Comparison of ENCODE assay signal across 19 mouse cellular contexts in genomic region chr17:86060911-86061310, GRCm38 (mm10).
DNase-seq lines count a peak whose midpoint lies in the region; TF ChIP-seq lines count a peak whose summit lies in the region.
"Had no signal": no experiment of that assay in that cellular context is flagged by ENCODE, and none has a peak within 500 bp of the region (broad histone marks: within the 10 kb centered on the region; RNA-seq: fewer than 3 reads in every experiment).

No protein-coding gene starts in this region.

- no peak overlapping the region for H3K4me3 ChIP-seq in CH12.LX (replicated peaks in 1 of 3; ENCODE audit: low read depth in 2 of 3, low read length in 2 of 3, poor library complexity in 1 of 3)
- H3K4me3 ChIP-seq: embryonic facial prominence, embryonic 13.5 days; embryonic facial prominence, embryonic 15.5 days; erythroblast, embryonic 14.5 days; forebrain, embryonic 10.5 days; forebrain, embryonic 12.5 days had no signal

- H3K27me3 ChIP-seq in CH12.LX (replicated peaks): no peaks in the 10 kb centered on the region
- H3K27me3 ChIP-seq: embryonic facial prominence, embryonic 13.5 days; embryonic facial prominence, embryonic 15.5 days; forebrain, embryonic 12.5 days had no signal

- peak; percentile 47; the same call in 1 of the 2 replicates for TF ChIP-seq EP300 in CH12.LX (IDR thresholded peaks at IDR 0.05; ENCODE audit: low read length)

- DNase-seq in CH12.LX (ENCODE audit: extremely low read depth): peak; percentile 48
- peak; percentile 61 for DNase-seq in MEL-GATA-1-ER (ENCODE audit: extremely low read depth, low read depth)
- DNase-seq in adrenal gland, adult (ENCODE audit: inconsistent age in 2 of 2, low spot score in 1 of 2): no peak
- DNase-seq in adrenal gland, postnatal 14 days: no peak
- no peak for DNase-seq in heart, adult 11 months
- DNase-seq: adrenal gland, adult 8-10 months; adrenal gland, postnatal 25 days; B cell, adult 2 months; cerebellum, adult 11 months; cerebellum, adult 18-20 months; cerebellum, adult 8-10 months; cerebellum, adult 9-11 months; cerebellum, postnatal 36 days; embryo, embryonic 11 days had no signal

- H3K9ac ChIP-seq in CH12.LX (ENCODE audit: insufficient read depth, low read depth): no peak overlapping the region
- H3K9ac ChIP-seq: embryonic facial prominence, embryonic 13.5 days; embryonic facial prominence, embryonic 15.5 days; forebrain, embryonic 12.5 days had no signal

- no peaks in the 10 kb centered on the region for H3K9me3 ChIP-seq in CH12.LX (replicated peaks; ENCODE audit: low read length)
- H3K9me3 ChIP-seq: embryonic facial prominence, embryonic 15.5 days had no signal

- no peak for TF ChIP-seq POLR2A in CH12.LX (IDR thresholded peaks at IDR 0.05; ENCODE audit: low read depth, low read length)

- peaks cover 8 to 64% of the 10 kb centered on the region in 2 experiments for H3K4me1 ChIP-seq in CH12.LX (ENCODE audit: control insufficient read depth in 1 of 2, insufficient read depth in 2 of 2)
- H3K4me1 ChIP-seq: forebrain, embryonic 12.5 days had no signal

- no peak overlapping the region for H3K27ac ChIP-seq in CH12.LX (ENCODE audit: insufficient read depth, low read depth)
- H3K27ac ChIP-seq: embryonic facial prominence, embryonic 13.5 days; embryonic facial prominence, embryonic 15.5 days; forebrain, embryonic 10.5 days; forebrain, embryonic 12.5 days had no signal

- H3K36me3 ChIP-seq in CH12.LX (replicated peaks in 1 of 2; ENCODE audit: control insufficient read depth in 1 of 2, insufficient read depth in 1 of 2, low read length in 1 of 2): peaks cover 8 to 23% of the 10 kb centered on the region in 2 experiments
- H3K36me3 ChIP-seq: embryonic facial prominence, embryonic 13.5 days; embryonic facial prominence, embryonic 15.5 days had no signal

- no peak for TF ChIP-seq RAD21 in CH12.LX (IDR thresholded peaks at IDR 0.05; ENCODE audit: low read depth, low read length)

- no peak for TF ChIP-seq CTCF in CH12.LX (conservative IDR thresholded peaks at IDR 0.05 in 1 of 2, IDR thresholded peaks at IDR 0.05 in 1 of 2; ENCODE audit: low read depth in 2 of 2, low read length in 2 of 2)

- no peak overlapping the region for H3K4me2 ChIP-seq in CH12.LX (ENCODE audit: insufficient read depth, low read depth, poor library complexity, severe bottlenecking)
- H3K4me2 ChIP-seq: embryonic facial prominence, embryonic 13.5 days; embryonic facial prominence, embryonic 15.5 days; forebrain, embryonic 12.5 days had no signal

- in situ Hi-C loops in CH12.LX (cut with MboI; ENCODE audit: low pct_ligation_motif_present, low pct_unique_long_range_greater_than_20kb, low sequenced_read_pairs): no loop called here

- dilution Hi-C loops in CH12.LX (cut with MboI; ENCODE audit: extremely low pct_ligation_motif_present, extremely low pct_unique_long_range_greater_than_20kb, low sequenced_read_pairs): no loop called here

- H3K79me2 ChIP-seq in CH12.LX (replicated peaks; ENCODE audit: control insufficient read depth, extremely low read depth, insufficient read depth, poor library complexity, severe bottlenecking): 0 out of 2 replicates have a peak, but pooled peaks cover 2% of the 10 kb centered on the region

TF ChIP-seq in CH12.LX, 34 proteins besides CTCF, POLR2A, EP300 and RAD21:
- TF ChIP-seq MXI1 (IDR thresholded peaks at IDR 0.05; ENCODE audit: low read depth, low read length) (no peak), RCOR1 (conservative IDR thresholded peaks at IDR 0.05; ENCODE audit: low read depth, low read length) (no peak), PAX5 (IDR thresholded peaks at IDR 0.05; ENCODE audit: low read length) (no peak), JUND (conservative IDR thresholded peaks at IDR 0.05; ENCODE audit: low read depth, low read length) (no peak), TCF12 (IDR thresholded peaks at IDR 0.05; ENCODE audit: low read depth, low read length) (no peak), TBP (conservative IDR thresholded peaks at IDR 0.05; ENCODE audit: low read depth, low read length) (0 out of 2 replicates have a peak, but pooled peaks have one; percentile 32), ZKSCAN1 (IDR thresholded peaks at IDR 0.05; ENCODE audit: borderline replicate concordance, low read depth, low read length) (no peak), IRF4 (IDR thresholded peaks at IDR 0.05; ENCODE audit: low read depth, low read length) (peak; percentile 41; the same call in 1 of the 2 replicates), ZMIZ1 (IDR thresholded peaks at IDR 0.05; ENCODE audit: low read depth, low read length) (no peak), E2F4 (IDR thresholded peaks at IDR 0.05; ENCODE audit: insufficient replicate concordance, low read depth, low read length) (no peak), SIN3A (IDR thresholded peaks at IDR 0.05; ENCODE audit: low read length) (no peak), ETS1 (conservative IDR thresholded peaks at IDR 0.05; ENCODE audit: low read depth, low read length) (no peak)

Comparison
In these comparisons a context has a peak if more than half of its experiments do, and no peak if none do; other contexts are left out.
1. DNase-seq: peak in CH12.LX (single experiment) and MEL-GATA-1-ER (single experiment); none in adrenal gland, adult (0 of 2), adrenal gland, postnatal 14 days (single experiment) and heart, adult 11 months (single experiment).